Mouse (Mus musculus) E14TG2a.4 (cell line): Measurements from ENCODE around the gene S100z.

Source experiments
- CTCF ChIP-seq: conservative IDR thresholded peaks from 2 replicates; pipeline ENCODE4 v1.5.1; 2014; ENCODE audit warnings: low read length
- NANOG ChIP-seq: IDR thresholded peaks from 2 replicates; pipeline ENCODE4 v1.6.1; 2014; ENCODE audit warnings: borderline replicate concordance, low read length, mixed read lengths
- POU5F1 ChIP-seq: IDR thresholded peaks from 2 replicates; pipeline ENCODE4 v1.6.1; 2014; ENCODE audit warnings: low read length, borderline replicate concordance

GRCm38 (mm10) chr13:95444824-95445223, 33.7 kb downstream of the S100z start, which contains the start of gene Crhbp:
- TF ChIP-seq CTCF (no peak), NANOG (no peak), POU5F1 (no peak)
